Mouse (Mus musculus) mesoderm, embryonic 11.5 days (tissue): ENCODE data around the gene Mosmo.

Source experiments
- DNase-seq: peaks from one replicate; pipeline ENCODE4 v3.0.0-alpha.2; 2012; ENCODE audit warnings: low read depth, low spot score

Mosmo gene

GRCm38 (mm10) chr7:120771389-120771788, 94.0 kb downstream of the Mosmo start:
- DNase-seq = no peak

- no peak for DNase-seq
Observed at GRCm38 (mm10) chr7:120778012-120778411, 100.6 kb downstream of the Mosmo start.
